Mouse (Mus musculus) heart, embryonic 14.5 days (tissue): ENCODE data around the gene A3galt2. TPM values are rescaled to one million over a fixed set of nuclear protein-coding genes. Genes with fewer than 3 reads are reported as not detected.

Experiments used
- ATAC-seq: fragments of 200-750 bp; cut with Nextera tagmentation; 2 replicates; pipeline ENCODE4 v1.8.0; 2017; ENCODE audit warnings: low read depth, moderate TSS enrichment; ENCODE audit not compliant: insufficient number of reproducible peaks, insufficient read depth, low FRiP score
- H3K27ac ChIP-seq, 2 experiments: fragments of 200-500 bp in 1 of 2; fragments of 300-500 bp in 1 of 2; sonication (generic) in 1 of 2; replicated peaks in 1 of 2; 2 replicates each; pipeline ENCODE4 v1.5.1; 2012 to 2014; ENCODE audit warnings: low read depth in 2 of 2, low read length in 2 of 2, control low read depth in 1 of 2, mild to moderate bottlenecking in 1 of 2, mixed read lengths in 1 of 2; ENCODE audit not compliant: control insufficient read depth in 1 of 2, insufficient read depth in 1 of 2
- H3K27me3 ChIP-seq: fragments of 300-500 bp; sonication (generic); 2 replicates; pipeline ENCODE4 v1.6.1; 2014; ENCODE audit warnings: mild to moderate bottlenecking, low read length, control low read depth; ENCODE audit not compliant: control insufficient read depth, insufficient read depth
- H3K36me3 ChIP-seq: fragments of 300-500 bp; sonication (generic); 2 replicates; pipeline ENCODE4 v1.6.1; 2014; ENCODE audit warnings: mild to moderate bottlenecking, control low read depth, low read length, mixed read lengths; ENCODE audit not compliant: control insufficient read depth, insufficient read depth
- H3K4me1 ChIP-seq, 2 experiments: fragments of 200-500 bp in 1 of 2; fragments of 300-500 bp in 1 of 2; sonication (generic) in 1 of 2; 2 replicates each; pipeline ENCODE4 v1.6.1; 2012 to 2014; ENCODE audit warnings: low read length in 2 of 2, control low read depth in 1 of 2, mixed read lengths in 1 of 2; ENCODE audit not compliant: control insufficient read depth in 2 of 2, insufficient read depth in 2 of 2
- H3K4me2 ChIP-seq: fragments of 300-500 bp; sonication (generic); 2 replicates; pipeline ENCODE4 v1.6.1; 2014; ENCODE audit warnings: mild to moderate bottlenecking, low read length
- H3K4me3 ChIP-seq, 2 experiments: fragments of 200-500 bp in 1 of 2; fragments of 300-500 bp in 1 of 2; sonication (generic) in 1 of 2; 2 replicates each; pipeline ENCODE4 v1.5.1; 2012 to 2014; ENCODE audit warnings: low read length in 2 of 2, mild to moderate bottlenecking in 2 of 2, control low read depth in 1 of 2, low read depth in 1 of 2, moderate library complexity in 1 of 2; ENCODE audit not compliant: control insufficient read depth in 1 of 2, insufficient read depth in 1 of 2
- H3K9ac ChIP-seq: fragments of 300-500 bp; sonication (generic); 2 replicates; pipeline ENCODE4 v1.6.1; 2014; ENCODE audit warnings: mild to moderate bottlenecking, low read length
- H3K9me3 ChIP-seq: fragments of 300-500 bp; sonication (generic); 2 replicates; pipeline ENCODE4 v1.6.1; 2016; ENCODE audit warnings: low read length, control low read depth; ENCODE audit not compliant: control insufficient read depth
- WGBS: fragments of 180-500 bp; shearing (Covaris S2); extraction: QIAGEN DNeasy Blood & Tissue Kit; methylation state at CpG from one replicate; pipeline ENCODE4 v1.1.7; 2014; 5-methylcytosine and 5-hydroxymethylcytosine counted together
- polyA plus RNA-seq: library from polyadenylated mRNA; unstranded; fragments of >200 nt; fragmentation: Nextera tagmentation; extraction: Ambion mirVana; gene quantifications from 2 replicates; pipeline ENCODE4 v1.2.1, GENCODE M21; 2014

The A3galt2 gene
- polyA plus RNA-seq, 1 experiment from 2014 or later: 0.12 TPM

- H3K27ac ChIP-seq: no peak overlapping the region
- no peak for ATAC-seq
- H3K4me3 ChIP-seq: no peak overlapping the region
- H3K4me2 ChIP-seq: no peak overlapping the region
- H3K9me3 ChIP-seq: 0 out of 2 replicates have a peak, but pooled peaks cover 5% of the 10 kb centered on the region
- H3K36me3 ChIP-seq: peaks cover 8% of the 10 kb centered on the region
- H3K4me1 ChIP-seq: no peaks in the 10 kb centered on the region
- H3K27me3 ChIP-seq: no peaks in the 10 kb centered on the region
- H3K9ac ChIP-seq: no peak overlapping the region
- 85% methylated on average over 5 of the region's 5 CpGs for whole genome bisulfite sequencing
Measured at GRCm38 (mm10) chr4:128759214-128759613, 4.0 kb downstream of the A3galt2 start.

- H3K4me1 ChIP-seq: no peaks in the 10 kb centered on the region
- H3K27me3 ChIP-seq: no peaks in the 10 kb centered on the region
- no peak overlapping the region for H3K4me3 ChIP-seq
- 0 out of 2 replicates have a peak, but pooled peaks cover 5% of the 10 kb centered on the region for H3K9me3 ChIP-seq
- 48% methylated on average over 6 of the region's 6 CpGs for WGBS
- ATAC-seq: no peak
- peaks cover 2% of the 10 kb centered on the region; the same call in 1 of the 2 replicates for H3K36me3 ChIP-seq
- no peak overlapping the region for H3K4me2 ChIP-seq
- H3K9ac ChIP-seq: no peak overlapping the region
- no peak overlapping the region for H3K27ac ChIP-seq
Measured at GRCm38 (mm10) chr4:128760029-128760428, 4.9 kb downstream of the A3galt2 start.

DNA sequence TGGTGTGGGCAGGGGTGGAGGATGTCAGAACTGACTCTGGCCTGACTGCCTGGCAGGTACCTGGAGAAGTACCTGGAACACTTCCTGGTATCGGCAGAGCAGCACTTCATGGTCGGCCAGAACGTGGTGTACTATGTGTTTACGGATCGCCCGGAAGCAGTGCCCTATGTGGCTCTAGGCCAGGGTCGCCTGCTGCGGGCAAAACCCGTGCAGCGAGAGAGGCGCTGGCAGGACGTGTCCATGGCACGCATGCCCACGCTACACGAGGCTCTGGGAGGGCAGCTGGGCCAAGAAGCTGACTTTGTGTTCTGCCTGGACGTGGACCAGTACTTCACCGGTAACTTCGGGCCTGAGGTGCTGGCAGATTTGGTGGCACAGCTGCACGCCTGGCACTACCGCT is 11.8 kb downstream of the A3galt2 start:
- Histone ChIP-seq H3K4me1 (peaks cover 11 to 13% of the 10 kb centered on the region in 2 experiments), H3K4me3 (no peak overlapping the region), H3K27ac (no peak overlapping the region), H3K9ac (no peak overlapping the region), H3K27me3 (no peaks in the 10 kb centered on the region), H3K36me3 (no peaks in the 10 kb centered on the region; the same call in 1 of the 2 replicates), H3K4me2 (no peak overlapping the region), H3K9me3 (0 out of 2 replicates have a peak, but pooled peaks cover 5% of the 10 kb centered on the region)
- 85% methylated on average over 20 of the region's 20 CpGs for WGBS
- no peak for ATAC-seq

GRCm38 (mm10) chr4:128768120-128768519 is 13.0 kb downstream of the A3galt2 start:
- Histone ChIP-seq H3K36me3 (peaks cover 10% of the 10 kb centered on the region), H3K4me3 (no peak overlapping the region), H3K9me3 (no peaks in the 10 kb centered on the region), H3K9ac (no peak overlapping the region), H3K4me1 (peaks cover 11 to 13% of the 10 kb centered on the region in 2 experiments), H3K4me2 (no peak overlapping the region), H3K27ac (no peak overlapping the region), H3K27me3 (no peaks in the 10 kb centered on the region)
- WGBS: 70% methylated on average over 13 of the region's 13 CpGs
- ATAC-seq: no peak

GRCm38 (mm10) chr4:128769569-128770355 is 14.6 kb downstream of the A3galt2 start:
- H3K36me3 ChIP-seq: peaks cover 26% of the 10 kb centered on the region
- no peak overlapping the region for H3K9ac ChIP-seq
- 0 out of 2 replicates have a peak, but pooled peaks have one; percentile 48 for ATAC-seq
- no peak overlapping the region for H3K4me2 ChIP-seq
- H3K9me3 ChIP-seq: no peaks in the 10 kb centered on the region
- H3K27me3 ChIP-seq: no peaks in the 10 kb centered on the region
- no peak overlapping the region for H3K4me3 ChIP-seq
- 69% methylated on average over 13 of the region's 13 CpGs for WGBS
- H3K4me1 ChIP-seq: peaks cover 11 to 13% of the 10 kb centered on the region in 2 experiments
- H3K27ac ChIP-seq: no peak overlapping the region

GRCm38 (mm10) chr4:128770698-128771097 is 15.5 kb downstream of the A3galt2 start:
- peaks cover 35% of the 10 kb centered on the region for H3K36me3 ChIP-seq
- no peak overlapping the region for H3K4me2 ChIP-seq
- no peaks in the 10 kb centered on the region for H3K27me3 ChIP-seq
- no peak overlapping the region for H3K4me3 ChIP-seq
- H3K9me3 ChIP-seq: no peaks in the 10 kb centered on the region
- no peak for ATAC-seq
- H3K27ac ChIP-seq: no peak overlapping the region
- WGBS: 90% methylated on average over 5 of the region's 5 CpGs
- H3K4me1 ChIP-seq: peaks cover 11 to 13% of the 10 kb centered on the region in 2 experiments
- H3K9ac ChIP-seq: no peak overlapping the region

- peaks cover 10 to 13% of the 10 kb centered on the region in 2 experiments for H3K4me1 ChIP-seq
- H3K4me2 ChIP-seq: no peak overlapping the region
- no peaks in the 10 kb centered on the region for H3K9me3 ChIP-seq
- ATAC-seq: no peak
- H3K36me3 ChIP-seq: peaks cover 65% of the 10 kb centered on the region
- no peak overlapping the region for H3K9ac ChIP-seq
- 90% methylated on average over 11 of the region's 11 CpGs for WGBS
- H3K4me3 ChIP-seq: no peak overlapping the region
- H3K27ac ChIP-seq: no peak overlapping the region
- H3K27me3 ChIP-seq: no peaks in the 10 kb centered on the region
Measured at GRCm38 (mm10) chr4:128773820-128774219, 18.7 kb downstream of the A3galt2 start.
